Mouse (Mus musculus): Measurements from ENCODE around the gene Tdp2. TPM values are rescaled to one million over a fixed set of nuclear protein-coding genes. Genes with fewer than 3 reads are reported as not detected.

Gene Tdp2
- polyA plus RNA-seq, 1 experiment from 2014 or later: 33.8 TPM

GRCm38 (mm10) chr13:24851989-24852388, 20.5 kb downstream of the Tdp2 start:
- ChIA-PET CTCF (interaction anchor here (0.9 to 1.3 kb wide), 2 partner anchors 8 to 12 kb away, joined by 3 to 5 read pairs; no protein-coding TSS in a partner anchor), POLR2A (no interaction called here)
- in situ Hi-C loops (cut with MboI; ENCODE audit: low pct_unique_long_range_greater_than_20kb): no loop called here
- no peak for TF ChIP-seq CTCF (IDR thresholded peaks at IDR 0.05)
- DNase-seq (ENCODE audit: low read depth, low spot score): no peak
- H3K27me3 ChIP-seq: no peaks in the 10 kb centered on the region
- ATAC-seq: no peak

- DNase-seq (ENCODE audit: low read depth, low spot score) (no peak), ATAC-seq (no peak)
- no peaks in the 10 kb centered on the region for H3K27me3 ChIP-seq
- POLR2A ChIA-PET: no interaction called here
- CTCF ChIA-PET: interaction anchor here (0.9 to 1.3 kb wide), 2 partner anchors 11 to 13 kb away, joined by 4 to 5 read pairs; no protein-coding TSS in a partner anchor
- no peak for TF ChIP-seq CTCF (IDR thresholded peaks at IDR 0.05)
- in situ Hi-C loops (cut with MboI; ENCODE audit: low pct_unique_long_range_greater_than_20kb): no loop called here
Observed at GRCm38 (mm10) chr13:24852570-24852969, 21.1 kb downstream of the Tdp2 start.

- POLR2A ChIA-PET: no interaction called here
- CTCF ChIA-PET: interaction anchor here (1.1 kb wide), 1 partner anchor 12 kb away, joined by 3 read pairs; no protein-coding TSS in a partner anchor
- no peak for DNase-seq (ENCODE audit: low read depth, low spot score)
- no peaks in the 10 kb centered on the region for H3K27me3 ChIP-seq
- in situ Hi-C loops (cut with MboI; ENCODE audit: low pct_unique_long_range_greater_than_20kb): no loop called here
- ATAC-seq: no peak
- no peak for TF ChIP-seq CTCF (IDR thresholded peaks at IDR 0.05)
Observed at GRCm38 (mm10) chr13:24859115-24859514, 27.6 kb downstream of the Tdp2 start.

GRCm38 (mm10) chr13:24861084-24861483, 29.6 kb downstream of the Tdp2 start:
- TF ChIP-seq CTCF (IDR thresholded peaks at IDR 0.05): no peak

GRCm38 (mm10) chr13:24862021-24862420, 30.5 kb downstream of the Tdp2 start:
- no peak for TF ChIP-seq CTCF (IDR thresholded peaks at IDR 0.05)
- no peaks in the 10 kb centered on the region for H3K27me3 ChIP-seq
- in situ Hi-C loops (cut with MboI; ENCODE audit: low pct_unique_long_range_greater_than_20kb): no loop called here
- ChIA-PET POLR2A (no interaction called here), CTCF (interaction anchor here (0.8 kb wide), 1 partner anchor 13 kb away, joined by 3 read pairs; no protein-coding TSS in a partner anchor)
- DNase-seq (ENCODE audit: low read depth, low spot score) (peak; percentile 17), ATAC-seq (no peak)

More at GRCm38 (mm10) chr13:24861084-24861483, 29.6 kb downstream of the Tdp2 start:
- no peaks in the 10 kb centered on the region for H3K27me3 ChIP-seq
- POLR2A ChIA-PET: no interaction called here
- DNase-seq (ENCODE audit: low read depth, low spot score) (no peak), ATAC-seq (no peak)
- CTCF ChIA-PET: interaction anchor here (0.9 kb wide), 1 partner anchor 11 kb away, joined by 3 read pairs; no protein-coding TSS in a partner anchor
- in situ Hi-C loops (cut with MboI; ENCODE audit: low pct_unique_long_range_greater_than_20kb): no loop called here

GRCm38 (mm10) chr13:24862520-24862919, 31.0 kb downstream of the Tdp2 start:
- ChIA-PET CTCF (no interaction called here), POLR2A (no interaction called here)
- in situ Hi-C loops (cut with MboI; ENCODE audit: low pct_unique_long_range_greater_than_20kb): no loop called here
- TF ChIP-seq CTCF (IDR thresholded peaks at IDR 0.05): peak; percentile 56
- DNase-seq (ENCODE audit: low read depth, low spot score): no peak
- H3K27me3 ChIP-seq: no peaks in the 10 kb centered on the region
- no peak for ATAC-seq

GRCm38 (mm10) chr13:24866430-24867402, 35.2 kb downstream of the Tdp2 start:
- CTCF ChIA-PET: interaction anchor here (1.2 kb wide), 1 partner anchor 9 kb away, joined by 4 read pairs; no protein-coding TSS in a partner anchor
- TF ChIP-seq CTCF (IDR thresholded peaks at IDR 0.05): no peak
- no peaks in the 10 kb centered on the region for H3K27me3 ChIP-seq
- in situ Hi-C loops (cut with MboI; ENCODE audit: low pct_unique_long_range_greater_than_20kb): no loop called here
- DNase-seq (ENCODE audit: low read depth, low spot score) (no peak), ATAC-seq (no peak)
- POLR2A ChIA-PET: interaction anchor here (0.6 kb wide), 1 partner anchor 42 kb away, joined by 4 read pairs; no protein-coding TSS in a partner anchor

GRCm38 (mm10) chr13:24867789-24868188, 36.3 kb downstream of the Tdp2 start:
- in situ Hi-C loops (cut with MboI; ENCODE audit: low pct_unique_long_range_greater_than_20kb): no loop called here
- no peaks in the 10 kb centered on the region for H3K27me3 ChIP-seq
- ChIA-PET CTCF (interaction anchor here (1.3 kb wide), 1 partner anchor 10 kb away, joined by 3 read pairs; no protein-coding TSS in a partner anchor), POLR2A (no interaction called here)
- no peak for ATAC-seq
- DNase-seq (ENCODE audit: low read depth, low spot score): no peak
- TF ChIP-seq CTCF (IDR thresholded peaks at IDR 0.05): no peak

- no peaks in the 10 kb centered on the region for H3K27me3 ChIP-seq
- ChIA-PET CTCF (interaction anchor here (1.3 kb wide), 1 partner anchor 9 kb away, joined by 3 read pairs; no protein-coding TSS in a partner anchor), POLR2A (no interaction called here)
- in situ Hi-C loops (cut with MboI; ENCODE audit: low pct_unique_long_range_greater_than_20kb): no loop called here
- no peak for TF ChIP-seq CTCF (IDR thresholded peaks at IDR 0.05)
- no peak for ATAC-seq
- no peak for DNase-seq (ENCODE audit: low read depth, low spot score)
Observed at GRCm38 (mm10) chr13:24868233-24868632, 36.8 kb downstream of the Tdp2 start.

- no peak for TF ChIP-seq CTCF (IDR thresholded peaks at IDR 0.05)
- ATAC-seq (peak; percentile 91), DNase-seq (ENCODE audit: low read depth, low spot score) (peak; percentile 73)
- in situ Hi-C loops (cut with MboI; ENCODE audit: low pct_unique_long_range_greater_than_20kb): no loop called here
- ChIA-PET POLR2A (no interaction called here), CTCF (interaction anchor here (0.7 to 1.4 kb wide), 2 partner anchors 31 to 41 kb away, joined by 3 read pairs; no protein-coding TSS in a partner anchor)
- H3K27me3 ChIP-seq: no peaks in the 10 kb centered on the region
Observed at GRCm38 (mm10) chr13:24879359-24880040, 48.0 kb downstream of the Tdp2 start.

All from Patski (cell line).